Mouse (Mus musculus) heart, adult 2 months (tissue): Measurements from ENCODE around the gene Spata31d1b.

Source experiments
- CTCF ChIP-seq: fragments of 200-600 bp; IDR thresholded peaks from 2 replicates; pipeline ENCODE4 v1.8.1; 2022; ENCODE audit warnings: antibody characterized with exemption, mild to moderate bottlenecking, moderate library complexity
- EP300 ChIP-seq: fragments of 200-500 bp; IDR thresholded peaks from 2 replicates; pipeline ENCODE4 v1.6.1; 2011; ENCODE audit warnings: low read depth, low read length, control low read depth; ENCODE audit not compliant: insufficient read depth
- POLR2A ChIP-seq: fragments of 200-500 bp; IDR thresholded peaks from 2 replicates; pipeline ENCODE4 v1.6.1; 2011; ENCODE audit warnings: mild to moderate bottlenecking, low read depth, low read length, control low read depth; ENCODE audit not compliant: insufficient read depth

DNA sequence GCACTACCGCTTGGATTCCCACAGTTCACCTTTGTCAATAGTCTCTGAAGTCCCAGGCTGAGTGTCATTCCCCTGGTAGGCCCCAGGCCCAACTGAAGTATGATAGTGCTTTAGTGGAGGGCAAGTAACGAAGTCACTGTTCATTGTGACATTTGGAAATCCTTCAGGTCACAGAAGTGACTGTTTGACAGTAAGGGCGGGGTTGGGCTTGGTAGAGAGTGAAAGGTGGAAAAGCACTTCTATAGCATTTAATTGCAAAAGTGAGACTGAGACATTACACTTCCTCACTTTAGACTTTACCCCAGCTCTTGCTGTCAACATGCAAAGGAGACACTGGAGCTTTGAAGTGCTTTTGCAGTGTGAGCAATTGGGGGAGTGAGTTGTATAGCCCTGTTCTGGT, 18.1 kb upstream of the Spata31d1b start, which contains the start of gene 4921517D22Rik:
- TF ChIP-seq CTCF (no peak), EP300 (no peak), POLR2A (no peak)
